Mouse (Mus musculus) C2C12 (cell line): ENCODE results near the gene Kndc1.

Experiments used
- CEBPB ChIP-seq: IDR thresholded peaks from one replicate; pipeline ENCODE4 v1.6.1; 2011; ENCODE audit warnings: low read depth, mild to moderate bottlenecking, control low read depth, moderate library complexity
- CTCF ChIP-seq: IDR thresholded peaks from one replicate; pipeline ENCODE4 v1.5.1; 2011; ENCODE audit not compliant: control insufficient read depth, insufficient read depth, insufficient read length
- MAX ChIP-seq: IDR thresholded peaks from one replicate; pipeline ENCODE4 v1.6.1; 2011; ENCODE audit warnings: mild to moderate bottlenecking, control low read depth
- MYOG ChIP-seq: IDR thresholded peaks from one replicate; pipeline ENCODE4 v1.6.1; 2011; ENCODE audit not compliant: control insufficient read depth, insufficient read length; ENCODE audit errors: extremely low read depth

GRCm38 (mm10) chr7:139877167-139877792 is 17.2 kb upstream of the Kndc1 start:
- TF ChIP-seq CTCF = no peak
- TF ChIP-seq MYOG = no peak
- no peak for TF ChIP-seq MAX
- no peak for TF ChIP-seq CEBPB
